In the genomic region with DNA sequence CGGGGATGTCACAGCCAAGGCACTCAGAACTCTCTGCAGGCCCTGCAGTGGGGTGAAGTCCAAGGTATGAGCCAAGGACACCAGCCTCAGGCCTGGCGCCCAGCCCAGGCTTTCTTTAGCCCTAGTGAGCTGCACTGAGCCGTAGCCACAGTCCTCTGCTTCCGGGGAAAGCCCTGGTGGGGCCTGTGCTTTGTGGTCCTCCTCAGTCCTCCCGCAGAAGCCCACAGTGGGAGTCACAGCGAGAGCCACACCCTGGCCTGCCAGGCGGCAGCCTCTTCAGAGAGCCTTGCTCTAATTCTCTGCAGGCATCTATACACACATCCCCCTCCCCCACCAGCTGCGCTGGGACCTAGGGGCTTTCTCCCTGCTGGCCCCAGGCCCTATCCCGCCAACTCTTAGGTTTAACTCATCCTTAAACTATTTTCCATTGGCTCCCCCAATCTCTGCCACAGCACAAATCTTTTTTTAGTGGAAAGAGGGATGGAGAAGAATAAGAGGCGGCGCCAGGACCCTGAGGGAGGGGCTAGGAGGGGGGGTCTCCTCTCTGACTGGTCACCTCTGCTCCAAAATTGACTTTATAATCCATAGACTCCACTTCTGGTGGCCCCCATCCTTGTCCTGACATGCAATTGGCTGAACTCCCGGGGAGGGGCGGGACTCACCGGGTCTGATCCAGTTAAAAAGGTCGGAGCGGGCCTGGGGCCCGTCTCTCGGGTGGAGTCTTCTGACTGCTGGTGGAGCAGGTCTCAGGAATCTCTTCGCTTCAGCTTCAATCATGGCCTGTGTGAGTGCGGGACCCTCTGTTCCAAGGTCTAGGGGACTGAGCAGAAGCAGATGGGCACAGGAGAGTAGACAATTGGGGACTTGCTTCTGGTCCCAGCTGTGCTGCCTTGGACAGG, we compare ENCODE assay signal across 8 mouse cellular contexts. TPM values are rescaled to one million over a fixed set of nuclear protein-coding genes. Genes with fewer than 3 reads are reported as not detected.
DNase-seq lines count a peak whose midpoint lies in the region; ATAC-seq and TF ChIP-seq lines count a peak whose summit lies in the region.

A gene (plus strand): TSS at position 705 of the 899 bp plus-strand sequence.

- peak within 1 kb of the TSS; percentile 98 for H3K27ac ChIP-seq in embryonic facial prominence, embryonic 12.5 days
- H3K27ac ChIP-seq in kidney, adult 2 months (ENCODE audit: insufficient read depth, low read depth, low read length), result peak within 1 kb of the TSS; percentile 82
- H3K27ac ChIP-seq in limb, embryonic 15.5 days, result peak within 1 kb of the TSS; percentile 96
- H3K27ac ChIP-seq in midbrain, embryonic 16.5 days (ENCODE audit: low read length), result 0 out of 2 replicates have a peak within 1 kb of the TSS, but pooled peaks have one; percentile 17
- H3K27ac ChIP-seq in stomach, embryonic 15.5 days, result peak within 1 kb of the TSS; percentile 94

- DNase-seq in B cell, adult 2 months, result peak; percentile 47 to 49
- DNase-seq in adrenal gland, postnatal 25 days, result peak; percentile 90
- peak; percentile 91 for DNase-seq in heart, adult 8-10 months (ENCODE audit: low spot score)
- peak; percentile 97 for DNase-seq in kidney, adult 2 months

- 4% methylated on average over 20 of the region's 20 CpGs for WGBS in embryonic facial prominence, embryonic 12.5 days
- WGBS in kidney, adult 2 months, result 16% methylated on average over 20 of the region's 20 CpGs
- 5% methylated on average over 20 of the region's 20 CpGs for WGBS in limb, embryonic 15.5 days
- 7% methylated on average over 20 of the region's 20 CpGs for WGBS in midbrain, embryonic 16.5 days
- WGBS in stomach, embryonic 15.5 days, result 3% methylated on average over 20 of the region's 20 CpGs

- peak within 1 kb of the TSS; percentile 53 for H3K4me3 ChIP-seq in embryonic facial prominence, embryonic 12.5 days
- peak within 1 kb of the TSS; percentile 57 for H3K4me3 ChIP-seq in kidney, adult 2 months (ENCODE audit: insufficient read depth, low read depth, low read length)
- H3K4me3 ChIP-seq in limb, embryonic 15.5 days, result peak within 1 kb of the TSS; percentile 61
- no peak within 1 kb of the TSS for H3K4me3 ChIP-seq in midbrain, embryonic 16.5 days (ENCODE audit: low read depth, low read length)
- H3K4me3 ChIP-seq in stomach, embryonic 15.5 days (replicated peaks), result peak within 1 kb of the TSS; percentile 55

- peak; percentile 75 for ATAC-seq in embryonic facial prominence, embryonic 12.5 days (ENCODE audit: insufficient number of reproducible peaks, insufficient read depth, low FRiP score, low TSS enrichment)
- peak; percentile 90 for ATAC-seq in limb, embryonic 15.5 days (ENCODE audit: insufficient number of reproducible peaks, low FRiP score, low TSS enrichment, low read depth)
- ATAC-seq in midbrain, embryonic 16.5 days, result peak; percentile 47; the same call in 1 of the 2 replicates
- ATAC-seq in stomach, embryonic 15.5 days (ENCODE audit: insufficient read depth, low FRiP score, low read depth), result peak; percentile 71

- H3K4me2 ChIP-seq in embryonic facial prominence, embryonic 12.5 days (replicated peaks), result peak within 1 kb of the TSS; percentile 67
- peak within 1 kb of the TSS; percentile 65 for H3K4me2 ChIP-seq in limb, embryonic 15.5 days
- peak within 1 kb of the TSS; percentile 61 for H3K4me2 ChIP-seq in midbrain, embryonic 16.5 days (ENCODE audit: low read length)
- peak within 1 kb of the TSS; percentile 81 for H3K4me2 ChIP-seq in stomach, embryonic 15.5 days

- peaks cover 36% of the 10 kb centered on the region for H3K4me1 ChIP-seq in embryonic facial prominence, embryonic 12.5 days
- peaks cover 21% of the 10 kb centered on the region for H3K4me1 ChIP-seq in kidney, adult 2 months (ENCODE audit: control insufficient read depth, insufficient read depth, low read length)
- peaks cover 55% of the 10 kb centered on the region for H3K4me1 ChIP-seq in limb, embryonic 15.5 days
- H3K4me1 ChIP-seq in midbrain, embryonic 16.5 days (ENCODE audit: control insufficient read depth, insufficient read depth, low read length), result peaks cover 11% of the 10 kb centered on the region
- peaks cover 47% of the 10 kb centered on the region for H3K4me1 ChIP-seq in stomach, embryonic 15.5 days

- H3K27me3 ChIP-seq in embryonic facial prominence, embryonic 12.5 days, result no peaks in the 10 kb centered on the region
- H3K27me3 ChIP-seq in kidney, adult 2 months (replicated peaks; ENCODE audit: control insufficient read depth, insufficient read depth, low read length), result no peaks in the 10 kb centered on the region
- no peaks in the 10 kb centered on the region for H3K27me3 ChIP-seq in limb, embryonic 15.5 days
- H3K27me3 ChIP-seq in midbrain, embryonic 16.5 days (ENCODE audit: control insufficient read depth, insufficient read depth, low read depth, low read length), result peaks cover 5% of the 10 kb centered on the region
- H3K27me3 ChIP-seq in stomach, embryonic 15.5 days (replicated peaks), result no peaks in the 10 kb centered on the region

- TF ChIP-seq CTCF in kidney, adult 2 months (conservative IDR thresholded peaks at IDR 0.05; ENCODE audit: insufficient read depth, insufficient read length, low read depth, low read length), result no peak

- peak; percentile 10 for TF ChIP-seq POLR2A in kidney, adult 2 months (IDR thresholded peaks at IDR 0.05; ENCODE audit: low read depth, low read length)

- H3K9me3 ChIP-seq in embryonic facial prominence, embryonic 12.5 days, result no peaks in the 10 kb centered on the region
- H3K9me3 ChIP-seq in limb, embryonic 15.5 days, result no peaks in the 10 kb centered on the region
- no peaks in the 10 kb centered on the region for H3K9me3 ChIP-seq in midbrain, embryonic 16.5 days (replicated peaks; ENCODE audit: control insufficient read depth, low read length, poor library complexity, severe bottlenecking)
- H3K9me3 ChIP-seq in stomach, embryonic 15.5 days, result no peaks in the 10 kb centered on the region

- peaks cover 15% of the 10 kb centered on the region for H3K36me3 ChIP-seq in embryonic facial prominence, embryonic 12.5 days
- no peaks in the 10 kb centered on the region for H3K36me3 ChIP-seq in kidney, adult 2 months (ENCODE audit: control insufficient read depth, insufficient read depth, low read length)
- H3K36me3 ChIP-seq in limb, embryonic 15.5 days, result peaks cover 19% of the 10 kb centered on the region
- H3K36me3 ChIP-seq in midbrain, embryonic 16.5 days (ENCODE audit: control insufficient read depth, insufficient read depth, low read length), result no peaks in the 10 kb centered on the region
- peaks cover 11% of the 10 kb centered on the region; the same call in 1 of the 2 replicates for H3K36me3 ChIP-seq in stomach, embryonic 15.5 days

- H3K9ac ChIP-seq in embryonic facial prominence, embryonic 12.5 days, result peak within 1 kb of the TSS; percentile 55
- peak within 1 kb of the TSS; percentile 70 for H3K9ac ChIP-seq in limb, embryonic 15.5 days
- H3K9ac ChIP-seq in midbrain, embryonic 16.5 days (ENCODE audit: low read depth, low read length), result no peak within 1 kb of the TSS
- peak within 1 kb of the TSS; percentile 52 for H3K9ac ChIP-seq in stomach, embryonic 15.5 days

RNA-seq across cellular contexts. Expression of the gene that starts here (rescaled TPM):
- 273 and 304 TPM in 2 replicates for total RNA-seq in adrenal gland, postnatal 25 days (2021)
- polyA plus RNA-seq in embryonic facial prominence, embryonic 12.5 days (2016; fragmentation: Nextera tagmentation; extraction: Ambion mirVana), result 1,294 and 1,324 TPM in 2 replicates
- total RNA-seq in heart, adult 8-10 months (2022), result 100 to 1,000 TPM; 175 to 339 (median 222) TPM
- polyA plus RNA-seq in kidney, adult 2 months (2012; rRNA removed), result 310 and 318 TPM in 2 replicates
- 2,795 and 2,816 TPM in 2 replicates for polyA plus RNA-seq in limb, embryonic 15.5 days (2015; fragmentation: Nextera tagmentation; extraction: Ambion mirVana)
- 51.7 and 53.2 TPM in 2 replicates for polyA plus RNA-seq in midbrain, embryonic 16.5 days (2015; fragmentation: Nextera tagmentation; extraction: Ambion mirVana)
- 1,300 and 1,476 TPM in 2 replicates for polyA plus RNA-seq in stomach, embryonic 15.5 days (2015; fragmentation: Nextera tagmentation; extraction: Ambion mirVana)

Comparison
In these comparisons a context has a peak if more than half of its experiments do, and no peak if none do; other contexts are left out.
1. H3K27ac ChIP-seq: peak in every context shown above with its lines; median percentile 98 in embryonic facial prominence, embryonic 12.5 days; 96 in limb, embryonic 15.5 days; 94 in stomach, embryonic 15.5 days; 82 in kidney, adult 2 months; 17 in midbrain, embryonic 16.5 days.